Mouse (Mus musculus): ENCODE measurements around the gene Gxylt2.

The Gxylt2 gene

GRCm38 (mm10) chr6:100848682-100849375 lies 144.3 kb downstream of the Gxylt2 start:
- DNase-seq (ENCODE audit: low read depth, low spot score), result no peak

DNA sequence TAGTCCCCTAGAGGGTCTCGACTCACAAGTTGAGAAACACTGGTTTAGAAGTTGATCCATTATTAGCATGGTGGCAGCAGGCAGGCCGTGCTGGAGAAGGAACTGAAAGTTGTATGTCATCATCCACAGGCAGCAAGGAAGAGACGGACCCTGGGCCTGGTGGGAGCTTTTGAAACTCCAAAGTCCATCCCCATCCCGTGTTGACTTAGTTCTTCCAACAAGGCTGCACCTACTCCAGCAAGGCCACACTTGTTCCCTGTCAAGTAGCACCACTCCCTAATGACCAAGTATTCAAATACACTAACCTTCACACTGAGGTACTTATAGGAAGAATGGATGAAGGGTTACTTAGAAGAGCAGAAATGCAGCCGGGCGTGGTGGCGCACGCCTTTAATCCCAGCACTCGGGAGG lies 146.1 kb downstream of the Gxylt2 start:
- no peak for DNase-seq (ENCODE audit: low read depth, low spot score)

DNA sequence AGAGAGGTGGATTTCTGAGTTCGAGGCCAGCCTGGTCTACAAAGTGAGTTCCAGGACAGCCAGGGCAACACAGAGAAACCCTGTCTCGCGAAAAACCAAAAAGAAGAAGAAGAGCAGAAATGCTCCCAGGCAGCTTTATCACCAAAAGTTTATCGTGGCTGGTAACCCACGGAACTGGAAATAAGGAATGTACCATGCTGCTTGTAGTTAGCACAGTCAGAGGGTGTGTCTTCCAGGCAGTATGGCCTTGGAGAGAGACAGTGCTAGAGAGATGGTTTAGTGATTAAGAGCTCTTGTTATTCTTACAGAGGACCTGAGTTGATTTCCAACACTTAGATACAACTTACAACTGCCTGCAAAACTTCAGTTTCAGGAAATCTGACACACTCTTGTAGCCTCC lies 146.5 kb downstream of the Gxylt2 start:
- no peak for DNase-seq (ENCODE audit: low read depth, low spot score)
